9 mouse cellular contexts compared by ENCODE assay signal in the genomic region with DNA sequence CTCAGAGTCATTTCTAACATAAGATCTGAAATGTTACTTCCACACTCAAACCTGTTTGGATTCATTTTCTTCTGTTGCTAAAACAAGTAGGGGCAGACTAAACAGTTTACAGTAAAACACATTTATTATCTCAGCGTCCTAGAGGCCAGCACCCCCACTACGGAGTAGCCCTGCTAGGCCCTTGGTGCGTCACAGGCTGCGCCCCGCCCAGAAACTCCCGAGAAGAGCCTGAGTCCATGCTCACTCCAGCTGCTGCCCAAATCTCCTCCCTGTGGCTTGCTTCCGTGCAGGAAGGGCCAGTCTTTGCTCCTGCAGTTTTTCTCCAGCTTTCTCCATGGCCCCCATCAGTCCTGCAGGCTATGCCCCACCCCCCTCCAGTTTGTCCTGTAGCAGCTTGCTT. TPM values are rescaled to one million over a fixed set of nuclear protein-coding genes. Genes with fewer than 3 reads are reported as not detected.
A peak's percentile ranks its signal among the peaks of the same experiment; 100 is the strongest.
DNase-seq lines count a peak whose midpoint lies in the region; ATAC-seq lines count a peak whose summit lies in the region.
"Had no signal": no experiment of that assay in that cellular context is flagged by ENCODE, and none has a peak within 500 bp of the region (broad histone marks: within the 10 kb centered on the region; RNA-seq: fewer than 3 reads in every experiment).

No protein-coding gene starts in this region.

- ATAC-seq in intestine, embryonic 15.5 days, result peak; percentile 85
- ATAC-seq in hindbrain, embryonic 13.5 days (ENCODE audit: low FRiP score), result no peak
- ATAC-seq: CD4-positive, CD25-positive, alpha-beta regulatory T cell, adult 4 months had no signal

- H3K4me2 ChIP-seq in intestine, embryonic 15.5 days (replicated peaks), result peak overlapping the region; percentile 29
- no peak overlapping the region for H3K4me2 ChIP-seq in hindbrain, embryonic 13.5 days

- H3K9me3 ChIP-seq in intestine, embryonic 15.5 days, result no peaks in the 10 kb centered on the region
- peaks cover 3% of the 10 kb centered on the region; the same call in 1 of the 2 replicates for H3K9me3 ChIP-seq in hindbrain, embryonic 13.5 days

- no peaks in the 10 kb centered on the region for H3K27me3 ChIP-seq in intestine, embryonic 15.5 days (replicated peaks)
- H3K27me3 ChIP-seq in hindbrain, embryonic 13.5 days, result no peaks in the 10 kb centered on the region

- no peak overlapping the region for H3K4me3 ChIP-seq in intestine, embryonic 15.5 days (replicated peaks)
- no peak overlapping the region for H3K4me3 ChIP-seq in hindbrain, embryonic 13.5 days

- H3K27ac ChIP-seq in intestine, embryonic 15.5 days, result no peak overlapping the region
- no peak overlapping the region for H3K27ac ChIP-seq in hindbrain, embryonic 13.5 days

- peaks cover 4% of the 10 kb centered on the region; the same call in 1 of the 2 replicates for H3K36me3 ChIP-seq in intestine, embryonic 15.5 days
- H3K36me3 ChIP-seq in hindbrain, embryonic 13.5 days, result peaks cover 17% of the 10 kb centered on the region

- peak; percentile 63 for DNase-seq in kidney, postnatal 10 days
- DNase-seq in kidney, adult 18-20 months, result no peak
- DNase-seq in heart, adult 18-20 months, result peak; percentile 31 to 32
- peak; percentile 35 for DNase-seq in lung, postnatal 36 days
- no peak for DNase-seq in testis, postnatal 10 days (ENCODE audit: low spot score)
- no peak for DNase-seq in layer of hippocampus, postnatal 10 days (ENCODE audit: low spot score in 2 of 2)

- 39% methylated on average over 7 of the region's 7 CpGs for WGBS in intestine, embryonic 15.5 days
- 79% methylated on average over 7 of the region's 7 CpGs for WGBS in hindbrain, embryonic 13.5 days

- peaks cover 9% of the 10 kb centered on the region for H3K4me1 ChIP-seq in intestine, embryonic 15.5 days (replicated peaks)
- H3K4me1 ChIP-seq in hindbrain, embryonic 13.5 days (replicated peaks), result peaks cover 13% of the 10 kb centered on the region

- H3K9ac ChIP-seq in intestine, embryonic 15.5 days, result no peak overlapping the region
- no peak overlapping the region for H3K9ac ChIP-seq in hindbrain, embryonic 13.5 days

RNA-seq across cellular contexts. Expression of a gene that starts 25.9 kb away (rescaled TPM):
- total RNA-seq in heart, adult 18-20 months (2021), result 10 to 100 TPM; 55.9 to 57.6 TPM
- polyA plus RNA-seq in intestine, embryonic 15.5 days (2015; fragmentation: Nextera tagmentation; extraction: Ambion mirVana), result 7.5 and 8.2 TPM in 2 replicates
- polyA plus RNA-seq in hindbrain, embryonic 13.5 days (2015; fragmentation: Nextera tagmentation; extraction: Ambion mirVana), result 10.5 and 10.8 TPM in 2 replicates
- 10 to 100 TPM; 37.6 to 38.3 TPM for total RNA-seq in layer of hippocampus, postnatal 10 days (2021)

Comparison
In these comparisons a context has a peak if more than half of its experiments do, and no peak if none do; other contexts are left out.
1. DNase-seq: peak in kidney, postnatal 10 days (single experiment), heart, adult 18-20 months (2 of 2) and lung, postnatal 36 days (single experiment); none in kidney, adult 18-20 months (single experiment), testis, postnatal 10 days (single experiment) and layer of hippocampus, postnatal 10 days (0 of 2).